Mouse (Mus musculus): ENCODE measurements around the gene Unc93b1. TPM values are rescaled to one million over a fixed set of nuclear protein-coding genes. Genes with fewer than 3 reads are reported as not detected.

Gene Unc93b1
- polyA plus RNA-seq, 1 experiment from 2014 or later, result 4.8 TPM

DNA sequence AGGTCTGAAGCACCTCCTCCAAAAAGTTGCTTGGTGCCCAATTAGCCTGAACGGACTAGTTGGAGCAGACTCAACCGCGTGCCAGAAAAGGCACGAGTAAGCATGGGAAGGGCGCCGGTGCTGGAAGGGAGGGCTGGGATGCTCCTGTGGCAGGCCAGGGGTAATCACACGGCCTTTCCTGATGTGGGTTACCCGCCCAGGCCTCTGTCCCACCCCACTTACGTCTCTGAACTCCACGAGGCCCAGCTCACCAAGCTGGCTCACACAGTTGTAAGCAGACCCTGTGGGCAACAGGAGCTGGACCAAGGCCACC lies 30.7 kb upstream of the Unc93b1 start:
- 65% methylated on average over 10 of the region's 10 CpGs for WGBS
- Histone ChIP-seq H3K4me2 (no peak overlapping the region), H3K4me3 (replicated peaks) (no peak overlapping the region), H3K4me1 (peaks cover 32% of the 10 kb centered on the region), H3K36me3 (replicated peaks) (peaks cover 17% of the 10 kb centered on the region), H3K27me3 (peaks cover 9% of the 10 kb centered on the region; the same call in 1 of the 2 replicates), H3K9ac (no peak overlapping the region), H3K9me3 (no peaks in the 10 kb centered on the region), H3K27ac (no peak overlapping the region)
- ATAC-seq (ENCODE audit: low FRiP score), result no peak

- Histone ChIP-seq H3K4me1 (peaks cover 32% of the 10 kb centered on the region), H3K27ac (0 out of 2 replicates have a peak overlapping the region, but pooled peaks have one; percentile 31), H3K9me3 (no peaks in the 10 kb centered on the region), H3K27me3 (peaks cover 9% of the 10 kb centered on the region; the same call in 1 of the 2 replicates), H3K9ac (no peak overlapping the region), H3K4me2 (0 out of 2 replicates have a peak overlapping the region, but pooled peaks have one; percentile 4), H3K4me3 (replicated peaks) (no peak overlapping the region), H3K36me3 (replicated peaks) (peaks cover 28% of the 10 kb centered on the region)
- WGBS, result 54% methylated on average over 6 of the region's 6 CpGs
- no peak for ATAC-seq (ENCODE audit: low FRiP score)
Observed at GRCm38 (mm10) chr19:3905261-3905969, 29.6 kb upstream of the Unc93b1 start.

GRCm38 (mm10) chr19:3906326-3906725 lies 28.7 kb upstream of the Unc93b1 start:
- Histone ChIP-seq H3K36me3 (replicated peaks) (peaks cover 34% of the 10 kb centered on the region), H3K27ac (no peak overlapping the region), H3K4me1 (peaks cover 36% of the 10 kb centered on the region), H3K27me3 (peaks cover 9% of the 10 kb centered on the region; the same call in 1 of the 2 replicates), H3K4me2 (peak overlapping the region; percentile 61), H3K9ac (peak overlapping the region; percentile 58), H3K4me3 (replicated peaks) (peak overlapping the region; percentile 43), H3K9me3 (no peaks in the 10 kb centered on the region)
- no peak for ATAC-seq (ENCODE audit: low FRiP score)
- WGBS, result 42% methylated on average over 10 of the region's 10 CpGs

DNA sequence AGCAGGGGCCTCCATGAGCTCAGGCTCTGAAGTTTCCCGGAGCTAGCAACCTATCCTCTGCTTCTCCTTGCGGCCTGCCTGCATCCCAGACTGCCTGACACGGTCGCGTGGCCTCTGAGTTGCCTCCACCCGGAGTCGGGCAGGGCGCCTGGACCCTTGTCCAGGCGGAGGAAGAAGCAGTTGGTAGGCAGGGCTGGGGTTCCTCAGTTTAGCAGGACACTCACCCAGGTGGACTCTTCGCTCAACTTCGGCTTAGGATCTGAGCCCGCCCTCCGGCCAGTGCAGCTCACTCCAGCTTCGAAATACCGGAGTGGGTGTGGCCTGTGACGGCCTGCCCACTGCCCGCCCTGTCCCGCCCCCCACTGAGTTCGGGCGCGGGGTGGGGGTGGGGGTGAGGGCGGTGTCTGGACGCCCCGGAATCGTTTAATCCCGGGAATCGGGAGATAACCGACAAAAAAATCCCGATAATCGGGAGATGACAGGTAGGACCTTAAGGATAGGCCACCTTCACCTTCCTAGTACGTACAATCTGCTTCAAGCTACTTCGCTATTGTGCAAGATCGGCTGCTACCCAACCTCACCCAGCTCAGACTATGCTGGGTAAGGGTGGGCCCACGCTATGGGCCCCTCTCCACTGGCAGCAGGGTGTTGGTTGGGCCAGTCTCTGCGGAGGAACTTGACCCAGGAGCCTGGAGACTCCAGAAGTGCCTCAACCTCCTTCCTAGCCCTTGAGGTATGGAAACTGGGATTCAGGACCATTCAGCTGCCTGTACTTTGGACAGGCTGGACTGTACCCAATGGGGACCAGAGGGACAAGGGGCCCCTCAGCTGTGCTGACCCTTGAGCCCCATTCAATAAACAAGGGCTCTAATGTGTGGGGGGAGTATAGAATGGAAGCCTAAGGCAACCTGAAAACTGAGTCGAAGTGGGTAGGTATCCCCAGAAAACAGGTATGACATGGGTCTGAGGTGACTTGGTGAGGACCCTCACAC lies 27.9 kb upstream of the Unc93b1 start, which contains the start of gene Tcirg1:
TSS of gene Tcirg1 (minus strand) at position 339 of the 992 bp plus-strand sequence.
- Histone ChIP-seq H3K9ac (peak within 1 kb of the TSS; percentile 58), H3K36me3 (replicated peaks) (peaks cover 34% of the 10 kb centered on the region), H3K27me3 (peaks cover 9% of the 10 kb centered on the region; the same call in 1 of the 2 replicates), H3K4me3 (replicated peaks) (peak within 1 kb of the TSS; percentile 43), H3K4me1 (peaks cover 43% of the 10 kb centered on the region), H3K27ac (no peak within 1 kb of the TSS), H3K4me2 (peak within 1 kb of the TSS; percentile 61), H3K9me3 (no peaks in the 10 kb centered on the region)
- ATAC-seq (ENCODE audit: low FRiP score), result peak; percentile 72
- WGBS, result 5% methylated on average over 35 of the region's 36 CpGs

GRCm38 (mm10) chr19:3907876-3908660 lies 26.9 kb upstream of the Unc93b1 start:
- Histone ChIP-seq H3K27me3 (peaks cover 9% of the 10 kb centered on the region; the same call in 1 of the 2 replicates), H3K36me3 (replicated peaks) (peaks cover 34% of the 10 kb centered on the region), H3K4me2 (no peak overlapping the region), H3K4me3 (replicated peaks) (no peak overlapping the region), H3K9ac (no peak overlapping the region), H3K27ac (no peak overlapping the region), H3K4me1 (peaks cover 45% of the 10 kb centered on the region), H3K9me3 (no peaks in the 10 kb centered on the region)
- no peak for ATAC-seq (ENCODE audit: low FRiP score)
- WGBS, result 80% methylated on average over 8 of the region's 8 CpGs

DNA sequence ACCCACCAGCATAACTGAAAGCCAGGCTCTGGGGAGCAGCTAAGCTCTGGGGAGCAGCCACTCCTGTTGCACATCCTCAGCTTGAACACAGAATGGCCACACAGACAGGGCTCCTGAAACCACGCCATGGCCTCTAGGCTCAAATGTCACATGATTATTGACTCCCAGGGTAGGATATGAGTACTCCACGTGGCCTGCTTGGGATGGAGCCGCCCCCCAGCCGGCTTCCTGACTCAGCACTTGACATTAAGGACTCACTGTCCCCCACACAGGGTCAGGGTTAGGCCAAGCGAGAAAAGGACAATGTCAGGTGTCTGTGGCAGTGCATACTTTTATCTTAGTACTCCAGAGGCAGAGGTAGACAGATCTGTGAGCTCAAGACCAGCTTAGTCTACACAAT lies 24.8 kb upstream of the Unc93b1 start:
- Histone ChIP-seq H3K27ac (no peak overlapping the region), H3K4me2 (no peak overlapping the region)
- WGBS, result 87% methylated on average over 5 of the region's 5 CpGs

DNA sequence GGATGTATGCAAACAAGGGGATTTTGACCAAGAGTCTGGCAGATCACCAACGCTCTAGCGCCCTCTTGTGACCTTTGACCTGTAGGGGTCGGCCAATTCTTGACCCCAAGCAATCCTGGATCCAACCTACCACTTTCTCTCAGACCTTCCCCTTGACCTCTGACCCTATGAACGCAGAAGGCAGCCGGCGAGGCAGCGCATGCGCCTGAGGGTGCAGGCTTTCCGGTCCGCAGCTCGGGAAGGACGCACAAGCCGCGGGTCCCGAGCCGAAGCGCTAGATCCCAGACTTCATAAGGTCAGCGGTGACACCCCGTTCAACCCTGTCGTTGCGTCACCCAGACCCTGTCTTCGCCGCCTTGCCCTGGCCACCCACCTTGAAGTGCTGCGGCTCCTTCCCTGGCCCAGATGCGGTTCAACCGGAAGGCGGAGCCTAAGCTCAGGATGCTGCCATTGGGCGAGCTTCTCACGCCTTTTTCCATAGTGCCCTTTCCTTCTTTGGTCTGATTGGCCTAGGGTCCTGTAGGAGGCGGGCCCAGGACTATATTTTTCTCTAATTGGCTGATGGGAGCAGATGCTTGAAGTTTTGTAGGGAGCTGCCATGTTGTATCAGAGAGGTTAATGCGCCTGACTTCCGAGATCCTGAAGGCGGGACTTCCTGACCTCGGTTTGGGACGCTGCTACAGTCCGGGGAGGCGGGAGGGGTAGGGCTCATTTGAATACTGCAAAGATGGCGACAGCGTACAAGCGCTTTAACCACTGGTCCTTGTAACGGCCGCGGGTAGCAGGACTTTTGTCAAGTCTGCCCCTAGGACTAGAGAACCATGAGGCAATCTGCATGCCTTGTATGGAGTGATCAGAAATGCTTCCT lies 22.4 kb upstream of the Unc93b1 start, which contains the start of gene Ndufs8:
TSS of gene Ndufs8 (minus strand) at position 438 of the 868 bp plus-strand sequence.
- Histone ChIP-seq H3K27me3 (no peaks in the 10 kb centered on the region), H3K9ac (peak within 1 kb of the TSS; percentile 60), H3K9me3 (no peaks in the 10 kb centered on the region), H3K4me1 (peaks cover 25% of the 10 kb centered on the region), H3K4me3 (replicated peaks) (peak within 1 kb of the TSS; percentile 59), H3K4me2 (peak within 1 kb of the TSS; percentile 71), H3K27ac (peak within 1 kb of the TSS; percentile 79), H3K36me3 (replicated peaks) (peaks cover 34% of the 10 kb centered on the region)
- WGBS, result under 1% methylated on average over 43 of the region's 43 CpGs
- peak; percentile 99 for ATAC-seq (ENCODE audit: low FRiP score)

More for the DNA sequence above, 24.8 kb upstream of the Unc93b1 start:
- H3K36me3 ChIP-seq (replicated peaks), result peaks cover 34% of the 10 kb centered on the region
- H3K9me3 ChIP-seq, result no peaks in the 10 kb centered on the region
- peaks cover 9% of the 10 kb centered on the region; the same call in 1 of the 2 replicates for H3K27me3 ChIP-seq
- peaks cover 48% of the 10 kb centered on the region for H3K4me1 ChIP-seq
- no peak for ATAC-seq (ENCODE audit: low FRiP score)
- no peak overlapping the region for H3K4me3 ChIP-seq (replicated peaks)
- H3K9ac ChIP-seq, result no peak overlapping the region

- Histone ChIP-seq H3K27ac (peak overlapping the region; percentile 31; the same call in 1 of the 2 replicates), H3K9ac (peak overlapping the region; percentile 53; the same call in 1 of the 2 replicates), H3K4me1 (peaks cover 23% of the 10 kb centered on the region), H3K36me3 (replicated peaks) (peaks cover 23% of the 10 kb centered on the region), H3K4me2 (peak overlapping the region; percentile 71), H3K27me3 (no peaks in the 10 kb centered on the region), H3K9me3 (no peaks in the 10 kb centered on the region), H3K4me3 (replicated peaks) (peak overlapping the region; percentile 59)
- 86% methylated on average over 8 of the region's 8 CpGs for WGBS
- ATAC-seq (ENCODE audit: low FRiP score), result no peak
Observed at GRCm38 (mm10) chr19:3913692-3914091, 21.3 kb upstream of the Unc93b1 start.

DNA sequence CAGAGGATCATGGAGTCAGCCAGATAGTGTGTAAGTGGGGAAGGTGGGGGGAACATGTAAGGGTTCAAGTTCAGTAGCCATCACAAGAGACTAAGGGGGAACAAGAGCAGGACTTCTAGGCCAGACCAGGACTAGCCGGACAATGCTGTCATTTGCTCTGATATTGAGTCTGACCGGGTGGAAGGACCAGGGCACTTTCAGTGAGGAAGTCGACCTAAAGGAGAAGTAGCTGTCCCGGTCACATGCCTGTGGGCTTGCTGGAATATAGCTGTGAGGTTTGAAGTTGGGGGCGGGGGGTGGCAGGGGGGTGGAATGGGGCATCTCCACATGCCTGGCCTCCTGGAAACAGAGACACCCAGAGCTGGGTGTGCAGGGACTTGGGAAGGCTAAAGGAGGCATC lies 20.5 kb upstream of the Unc93b1 start:
- no peak overlapping the region for H3K27ac ChIP-seq
- 92% methylated on average over 5 of the region's 5 CpGs for WGBS
- H3K36me3 ChIP-seq (replicated peaks), result peaks cover 15% of the 10 kb centered on the region
- no peak overlapping the region for H3K9ac ChIP-seq
- ATAC-seq (ENCODE audit: low FRiP score), result no peak
- no peak overlapping the region for H3K4me3 ChIP-seq (replicated peaks)
- no peaks in the 10 kb centered on the region for H3K27me3 ChIP-seq
- peaks cover 23% of the 10 kb centered on the region for H3K4me1 ChIP-seq
- H3K4me2 ChIP-seq, result no peak overlapping the region
- no peaks in the 10 kb centered on the region for H3K9me3 ChIP-seq

- Histone ChIP-seq H3K4me3 (replicated peaks) (no peak overlapping the region), H3K27ac (no peak overlapping the region), H3K36me3 (replicated peaks) (no peaks in the 10 kb centered on the region), H3K4me1 (peaks cover 16% of the 10 kb centered on the region), H3K4me2 (no peak overlapping the region), H3K9ac (no peak overlapping the region), H3K9me3 (no peaks in the 10 kb centered on the region), H3K27me3 (no peaks in the 10 kb centered on the region)
- no peak for ATAC-seq (ENCODE audit: low FRiP score)
- whole genome bisulfite sequencing, result 82% methylated on average over 11 of the region's 11 CpGs
Observed at GRCm38 (mm10) chr19:3916727-3917126, 18.3 kb upstream of the Unc93b1 start.

DNA sequence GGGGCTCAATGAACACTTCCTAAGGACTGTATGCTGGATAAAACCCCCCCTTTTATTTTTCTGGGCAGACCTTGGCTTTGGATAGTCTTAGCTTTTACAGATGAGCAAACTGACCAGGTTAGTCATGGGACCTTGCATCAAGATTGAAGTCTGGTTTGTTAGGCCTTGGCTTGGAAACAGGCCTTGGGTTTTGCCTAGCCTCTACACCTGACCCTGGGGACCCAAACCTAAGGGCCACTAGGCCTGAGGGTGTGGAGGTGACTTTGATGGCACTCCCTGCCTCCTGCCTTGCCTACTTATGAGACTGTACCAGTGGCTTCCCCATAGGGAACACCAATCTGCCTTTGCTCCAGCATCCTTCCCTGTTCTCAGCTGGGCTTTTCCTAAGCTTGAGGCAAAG lies 15.1 kb upstream of the Unc93b1 start:
- Histone ChIP-seq H3K9ac (no peak overlapping the region), H3K4me2 (no peak overlapping the region), H3K27ac (no peak overlapping the region), H3K36me3 (replicated peaks) (no peaks in the 10 kb centered on the region), H3K9me3 (no peaks in the 10 kb centered on the region), H3K4me3 (replicated peaks) (no peak overlapping the region), H3K27me3 (no peaks in the 10 kb centered on the region), H3K4me1 (peaks cover 5% of the 10 kb centered on the region; the same call in 1 of the 2 replicates)
- ATAC-seq (ENCODE audit: low FRiP score), result no peak

Data from forebrain, embryonic 12.5 days (tissue).